Mouse (Mus musculus): ENCODE measurements around the gene Nrp1. TPM values are rescaled to one million over a fixed set of nuclear protein-coding genes. Genes with fewer than 3 reads are reported as not detected.

The Nrp1 gene
- polyA plus RNA-seq (2012; rRNA removed) (33.8 and 34.3 TPM in 2 replicates), polyA plus RNA-seq (2014; fragmentation: Nextera tagmentation; extraction: Ambion mirVana) (71.4 and 75.1 TPM in 2 replicates)

DNA sequence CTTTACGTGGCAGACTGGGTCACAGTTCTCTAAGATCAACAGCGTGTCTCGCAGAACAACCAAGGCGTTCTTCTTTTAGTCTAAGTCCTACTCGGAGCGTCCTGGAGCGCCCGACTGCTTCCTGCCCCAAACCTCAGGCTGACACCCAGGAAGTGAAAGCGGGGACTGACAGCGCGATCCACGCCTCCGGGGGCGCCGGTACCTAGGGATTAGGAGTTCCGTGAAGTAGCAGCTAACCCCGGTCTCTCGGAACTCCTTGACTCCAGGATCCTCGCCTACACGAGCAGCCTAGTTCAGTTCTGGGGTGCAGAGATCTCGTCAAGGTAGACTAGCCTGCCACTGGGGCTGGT lies at the start of gene Nrp1:
Gene Nrp1 (plus strand): TSS at position 199 of the 350 bp plus-strand sequence.
- Histone ChIP-seq H3K27ac (replicated peaks; ENCODE audit: low read depth, low read length) (peak within 1 kb of the TSS; percentile 81), H3K4me3 (replicated peaks; ENCODE audit: low read length) (peak within 1 kb of the TSS; percentile 54), H3K9me3 (ENCODE audit: control insufficient read depth, low read length) (no peaks in the 10 kb centered on the region), H3K4me1 (ENCODE audit: control insufficient read depth, insufficient read depth, low read length) (peaks cover 12% of the 10 kb centered on the region), H3K27me3 (ENCODE audit: control insufficient read depth, insufficient read depth, low read length) (peaks cover 12% of the 10 kb centered on the region), H3K4me2 (replicated peaks; ENCODE audit: low read depth, low read length, severe bottlenecking) (peak within 1 kb of the TSS; percentile 99), H3K36me3 (ENCODE audit: control insufficient read depth, insufficient read depth, low read length) (no peaks in the 10 kb centered on the region), H3K9ac (ENCODE audit: low read depth, low read length, severe bottlenecking) (peak within 1 kb of the TSS; percentile 67)
- ATAC-seq (ENCODE audit: low FRiP score, low read depth) (no peak), DNase-seq (ENCODE audit: low spot score) (peak; percentile 21)
- under 1% methylated on average over 21 of the region's 21 CpGs for WGBS
- TF ChIP-seq POLR2A (IDR thresholded peaks at IDR 0.05; ENCODE audit: borderline replicate concordance, extremely low read depth, insufficient read depth, insufficient read length), result no peak

DNA sequence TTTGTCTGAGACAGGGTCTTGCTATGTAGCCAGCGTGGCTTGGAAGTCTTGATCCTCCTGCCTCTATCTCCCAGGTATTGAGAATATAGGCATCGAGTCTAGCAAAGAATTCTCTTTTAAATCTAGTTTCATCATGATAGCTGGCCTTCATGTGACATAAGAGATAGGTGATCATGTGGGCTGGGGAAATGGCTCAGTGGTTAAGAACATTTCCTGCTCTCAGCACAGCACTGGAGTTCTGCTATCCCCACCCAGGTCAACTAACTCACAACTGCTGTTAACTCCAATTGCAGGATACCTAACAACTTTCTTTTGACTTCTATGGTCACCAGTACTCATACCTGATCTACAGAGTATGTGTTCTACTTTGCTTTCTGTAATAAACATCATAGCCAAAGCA lies 37.6 kb upstream of the Nrp1 start:
- no peaks in the 10 kb centered on the region for H3K27me3 ChIP-seq (ENCODE audit: control insufficient read depth, insufficient read depth, low read length)
- ATAC-seq (ENCODE audit: low FRiP score, low read depth) (no peak), DNase-seq (ENCODE audit: low spot score) (no peak)
- no peak for TF ChIP-seq POLR2A (IDR thresholded peaks at IDR 0.05; ENCODE audit: borderline replicate concordance, extremely low read depth, insufficient read depth, insufficient read length)
- no peak overlapping the region for H3K27ac ChIP-seq (replicated peaks; ENCODE audit: low read depth, low read length)
- no peak overlapping the region for H3K4me2 ChIP-seq (replicated peaks; ENCODE audit: low read depth, low read length, severe bottlenecking)
- H3K9me3 ChIP-seq (ENCODE audit: control insufficient read depth, low read length), result no peaks in the 10 kb centered on the region
- H3K4me1 ChIP-seq (ENCODE audit: control insufficient read depth, insufficient read depth, low read length), result no peaks in the 10 kb centered on the region
- no peak overlapping the region for H3K4me3 ChIP-seq (replicated peaks; ENCODE audit: low read length)
- WGBS, result 84% methylated on average over 2 of the region's 2 CpGs
- no peak overlapping the region for H3K9ac ChIP-seq (ENCODE audit: low read depth, low read length, severe bottlenecking)
- H3K36me3 ChIP-seq (ENCODE audit: control insufficient read depth, insufficient read depth, low read length), result no peaks in the 10 kb centered on the region

DNA sequence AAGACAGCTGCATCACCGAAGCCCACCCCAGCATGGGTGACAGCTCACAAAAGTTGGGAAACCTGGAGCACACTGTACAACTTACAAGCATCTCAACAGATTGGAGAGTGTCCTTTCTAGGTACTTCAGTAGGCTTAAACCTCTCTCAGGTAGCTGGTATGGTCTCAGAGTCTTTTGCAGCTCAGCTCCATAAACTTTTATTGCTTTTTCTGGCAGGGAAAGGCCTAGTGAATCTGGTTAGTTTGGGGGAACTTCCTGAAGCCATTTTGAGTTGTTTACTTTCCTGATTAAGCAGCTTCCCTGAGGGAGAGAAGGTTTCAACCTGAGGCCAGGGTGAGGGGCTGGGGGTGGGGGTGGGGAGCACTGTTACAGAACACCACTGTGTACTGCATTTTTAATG lies 31.1 kb upstream of the Nrp1 start:
- ATAC-seq (ENCODE audit: low FRiP score, low read depth), result no peak
- no peak overlapping the region for H3K4me3 ChIP-seq (replicated peaks; ENCODE audit: low read length)
- H3K27ac ChIP-seq (replicated peaks; ENCODE audit: low read depth, low read length), result no peak overlapping the region
- H3K9ac ChIP-seq (ENCODE audit: low read depth, low read length, severe bottlenecking), result no peak overlapping the region
- peak; percentile 17 for DNase-seq (ENCODE audit: low spot score)
- 81% methylated on average over 1 of the region's 1 CpGs for WGBS
- 0 out of 2 replicates have a peak, but pooled peaks cover 6% of the 10 kb centered on the region for H3K4me1 ChIP-seq (ENCODE audit: control insufficient read depth, insufficient read depth, low read length)
- H3K36me3 ChIP-seq (ENCODE audit: control insufficient read depth, insufficient read depth, low read length), result no peaks in the 10 kb centered on the region
- TF ChIP-seq POLR2A (IDR thresholded peaks at IDR 0.05; ENCODE audit: borderline replicate concordance, extremely low read depth, insufficient read depth, insufficient read length), result no peak
- no peaks in the 10 kb centered on the region for H3K9me3 ChIP-seq (ENCODE audit: control insufficient read depth, low read length)
- H3K4me2 ChIP-seq (replicated peaks; ENCODE audit: low read depth, low read length, severe bottlenecking), result no peak overlapping the region
- H3K27me3 ChIP-seq (ENCODE audit: control insufficient read depth, insufficient read depth, low read length), result no peaks in the 10 kb centered on the region

DNA sequence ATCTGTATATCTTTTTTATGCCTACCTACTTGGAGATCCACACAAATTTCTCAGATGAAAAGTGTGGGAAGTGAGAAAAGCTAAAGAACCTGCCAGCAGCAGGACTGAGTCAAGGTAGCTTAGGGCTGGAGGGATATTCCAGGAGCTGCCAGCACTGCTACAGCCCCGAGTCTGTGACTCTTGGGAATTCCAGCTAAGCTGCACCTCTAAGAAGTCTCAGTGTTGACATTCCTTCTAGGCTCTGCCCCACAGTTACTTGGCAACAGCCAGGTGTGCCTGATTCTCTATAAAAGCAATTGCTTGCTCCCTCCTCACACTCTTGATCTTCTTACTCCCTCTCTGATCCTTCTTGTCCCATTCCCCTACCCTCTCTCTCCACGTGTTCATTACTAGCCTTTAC lies 30.5 kb upstream of the Nrp1 start:
- no peak for TF ChIP-seq POLR2A (IDR thresholded peaks at IDR 0.05; ENCODE audit: borderline replicate concordance, extremely low read depth, insufficient read depth, insufficient read length)
- Histone ChIP-seq H3K36me3 (ENCODE audit: control insufficient read depth, insufficient read depth, low read length) (no peaks in the 10 kb centered on the region), H3K27ac (replicated peaks; ENCODE audit: low read depth, low read length) (no peak overlapping the region), H3K4me1 (ENCODE audit: control insufficient read depth, insufficient read depth, low read length) (0 out of 2 replicates have a peak, but pooled peaks cover 6% of the 10 kb centered on the region), H3K4me2 (replicated peaks; ENCODE audit: low read depth, low read length, severe bottlenecking) (no peak overlapping the region), H3K4me3 (replicated peaks; ENCODE audit: low read length) (no peak overlapping the region), H3K9ac (ENCODE audit: low read depth, low read length, severe bottlenecking) (no peak overlapping the region), H3K9me3 (ENCODE audit: control insufficient read depth, low read length) (no peaks in the 10 kb centered on the region), H3K27me3 (ENCODE audit: control insufficient read depth, insufficient read depth, low read length) (no peaks in the 10 kb centered on the region)
- DNase-seq (ENCODE audit: low spot score) (peak; percentile 8), ATAC-seq (ENCODE audit: low FRiP score, low read depth) (no peak)
- WGBS, result 9% methylated on average over 2 of the region's 2 CpGs

DNA sequence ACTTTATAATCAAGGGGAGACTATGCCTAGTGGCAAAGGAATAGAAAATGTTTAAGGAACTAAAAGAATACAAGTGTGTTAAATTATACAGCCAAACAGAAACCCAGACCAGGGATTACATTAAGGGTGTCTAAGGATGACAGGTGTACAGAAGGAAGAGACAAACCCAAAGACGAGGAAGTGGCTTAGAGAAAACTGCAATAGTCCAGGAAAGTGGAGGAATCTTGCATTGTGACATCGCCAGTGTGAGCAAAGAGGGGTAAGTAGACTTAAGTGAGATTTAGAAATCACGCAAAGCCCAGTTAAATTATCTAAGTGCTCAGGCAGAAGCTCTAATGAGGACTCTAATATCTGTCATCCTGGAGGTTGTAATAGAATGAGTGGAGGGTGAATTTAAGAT lies 28.9 kb upstream of the Nrp1 start:
- no peaks in the 10 kb centered on the region for H3K27me3 ChIP-seq (ENCODE audit: control insufficient read depth, insufficient read depth, low read length)
- no peak overlapping the region for H3K9ac ChIP-seq (ENCODE audit: low read depth, low read length, severe bottlenecking)
- no peak for TF ChIP-seq POLR2A (IDR thresholded peaks at IDR 0.05; ENCODE audit: borderline replicate concordance, extremely low read depth, insufficient read depth, insufficient read length)
- DNase-seq (ENCODE audit: low spot score) (no peak), ATAC-seq (ENCODE audit: low FRiP score, low read depth) (no peak)
- H3K4me2 ChIP-seq (replicated peaks; ENCODE audit: low read depth, low read length, severe bottlenecking), result no peak overlapping the region
- 88% methylated on average over 3 of the region's 3 CpGs for WGBS
- no peak overlapping the region for H3K4me3 ChIP-seq (replicated peaks; ENCODE audit: low read length)
- no peaks in the 10 kb centered on the region for H3K36me3 ChIP-seq (ENCODE audit: control insufficient read depth, insufficient read depth, low read length)
- H3K4me1 ChIP-seq (ENCODE audit: control insufficient read depth, insufficient read depth, low read length), result 0 out of 2 replicates have a peak, but pooled peaks cover 6% of the 10 kb centered on the region
- no peaks in the 10 kb centered on the region for H3K9me3 ChIP-seq (ENCODE audit: control insufficient read depth, low read length)
- H3K27ac ChIP-seq (replicated peaks; ENCODE audit: low read depth, low read length), result no peak overlapping the region

DNA sequence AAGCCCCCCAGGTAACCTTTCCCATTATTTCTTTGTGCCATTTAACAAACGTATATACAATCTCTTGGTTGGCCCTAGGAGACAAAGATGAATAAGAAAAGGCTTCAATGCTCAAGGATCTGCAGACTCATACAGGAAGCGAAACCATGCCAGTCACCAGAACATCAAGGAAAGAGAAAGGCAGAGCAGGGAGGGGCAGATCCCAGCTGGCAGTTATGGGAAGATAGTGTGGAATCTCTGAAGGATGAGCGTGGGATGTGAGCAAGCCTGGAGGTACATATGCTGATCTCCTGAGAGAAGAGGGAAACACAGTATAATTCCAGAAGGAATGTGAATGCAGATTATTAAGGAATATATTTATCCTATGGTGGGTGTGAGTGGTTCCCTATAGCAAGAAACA lies 22.4 kb upstream of the Nrp1 start:
- ATAC-seq (ENCODE audit: low FRiP score, low read depth), result no peak
- Histone ChIP-seq H3K4me1 (ENCODE audit: control insufficient read depth, insufficient read depth, low read length) (no peaks in the 10 kb centered on the region), H3K27ac (replicated peaks; ENCODE audit: low read depth, low read length) (no peak overlapping the region), H3K9ac (ENCODE audit: low read depth, low read length, severe bottlenecking) (no peak overlapping the region), H3K27me3 (ENCODE audit: control insufficient read depth, insufficient read depth, low read length) (no peaks in the 10 kb centered on the region), H3K36me3 (ENCODE audit: control insufficient read depth, insufficient read depth, low read length) (no peaks in the 10 kb centered on the region), H3K9me3 (ENCODE audit: control insufficient read depth, low read length) (no peaks in the 10 kb centered on the region), H3K4me3 (replicated peaks; ENCODE audit: low read length) (no peak overlapping the region), H3K4me2 (replicated peaks; ENCODE audit: low read depth, low read length, severe bottlenecking) (no peak overlapping the region)
- 79% methylated on average over 3 of the region's 3 CpGs for WGBS
- TF ChIP-seq POLR2A (IDR thresholded peaks at IDR 0.05; ENCODE audit: borderline replicate concordance, extremely low read depth, insufficient read depth, insufficient read length), result no peak
- DNase-seq (ENCODE audit: low spot score), result no peak

All from limb, embryonic 14.5 days (tissue).